Mouse (Mus musculus): ENCODE measurements around the gene Sox5.

DNA sequence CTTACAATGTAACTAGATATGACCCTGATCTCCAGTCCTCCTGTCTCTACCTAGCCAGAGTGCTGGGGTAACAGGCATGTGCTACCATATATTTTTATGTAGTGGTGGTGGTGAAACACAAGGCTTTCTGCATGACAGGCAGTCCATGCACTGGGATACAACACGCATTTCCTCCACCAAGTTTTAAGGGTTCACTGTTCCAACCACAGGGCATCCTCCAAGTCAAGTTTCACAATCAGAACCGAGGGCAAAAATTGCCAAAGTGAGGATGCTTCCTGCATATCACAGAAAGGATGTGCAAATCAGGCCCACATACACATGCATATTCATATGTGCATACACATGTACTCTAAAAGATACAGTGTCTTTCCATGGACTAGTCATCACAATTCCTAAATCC lies 888.9 kb downstream of the Sox5 start:
- TF ChIP-seq POLR2A (IDR thresholded peaks at IDR 0.05; ENCODE audit: control insufficient read depth, extremely low read depth, insufficient read depth, low read length, poor library complexity), result no peak
- no peak for TF ChIP-seq CTCF (IDR thresholded peaks at IDR 0.05; ENCODE audit: borderline replicate concordance, control insufficient read depth, extremely low read depth, insufficient read depth, low read length, poor library complexity)
